Mouse (Mus musculus): ENCODE data around the gene Chrnb1.

Gene Chrnb1

GRCm38 (mm10) chr11:69804652-69804940, 8.9 kb upstream of the Chrnb1 start:
- no peak for DNase-seq (ENCODE audit: low spot score in 2 of 2)

DNA sequence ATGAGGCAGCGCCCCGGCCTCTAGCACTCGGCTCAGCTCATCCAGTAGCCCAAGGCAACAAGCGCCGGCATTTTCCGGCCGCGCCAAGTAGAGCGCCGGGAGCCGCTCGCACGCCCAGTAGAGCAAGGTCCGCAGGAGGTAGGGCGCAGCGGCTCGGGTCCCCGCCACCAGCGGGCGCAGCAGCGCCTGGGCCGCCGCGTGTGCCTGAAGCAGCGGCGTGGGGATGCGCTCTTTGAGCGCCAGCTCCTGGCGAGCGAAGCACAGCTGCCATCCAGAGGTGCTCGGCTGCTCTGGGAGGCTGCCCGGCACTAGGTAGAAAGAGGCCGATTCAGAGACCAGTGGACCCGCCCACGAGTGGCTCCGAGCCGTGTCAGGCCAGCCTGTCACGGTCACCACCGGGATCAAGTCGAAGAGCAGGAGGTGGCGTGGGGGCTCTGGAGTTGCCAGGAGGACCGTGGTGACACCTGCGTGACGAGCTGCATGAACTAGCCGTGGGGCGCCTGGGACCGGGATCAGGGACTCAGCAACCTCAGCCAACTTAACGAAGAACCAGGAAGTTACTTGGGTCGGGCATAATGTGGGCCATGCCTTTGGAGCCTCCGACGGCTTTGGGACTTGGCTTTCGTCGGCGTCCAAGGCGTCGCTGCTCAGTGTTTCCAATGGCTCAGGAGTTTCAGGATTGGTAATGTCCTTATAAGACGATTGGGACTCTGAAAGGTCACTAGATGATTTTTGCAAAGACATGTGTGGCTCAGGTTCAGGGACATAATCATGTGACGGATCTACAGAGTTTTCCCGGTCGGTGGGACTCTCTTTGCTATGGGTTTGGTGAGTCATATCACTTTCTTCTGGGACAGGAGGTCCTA, 8.3 kb upstream of the Chrnb1 start:
- DNase-seq (ENCODE audit: low spot score in 2 of 2), result peak; percentile 64 to 75

DNA sequence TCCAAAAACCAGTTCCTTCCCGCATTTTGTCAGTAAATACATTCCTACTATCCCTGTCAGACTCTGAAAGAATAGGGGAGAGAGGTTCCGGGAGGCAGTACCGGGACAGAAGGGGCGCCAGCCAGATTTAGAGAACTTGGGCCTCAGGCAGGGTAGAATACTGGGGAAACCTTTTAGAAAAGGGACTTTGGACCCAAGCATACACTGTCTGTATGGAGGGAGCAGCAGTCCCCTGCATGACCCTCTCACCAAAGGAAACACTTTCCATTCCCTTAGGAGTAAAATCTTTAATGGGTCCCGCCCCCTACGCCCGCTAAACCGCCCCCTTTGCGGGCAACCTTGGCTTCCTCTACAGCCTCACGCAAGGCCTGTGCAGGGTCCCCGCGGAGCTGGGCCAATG, 7.6 kb upstream of the Chrnb1 start:
- no peak for DNase-seq (ENCODE audit: low spot score in 2 of 2)

DNA sequence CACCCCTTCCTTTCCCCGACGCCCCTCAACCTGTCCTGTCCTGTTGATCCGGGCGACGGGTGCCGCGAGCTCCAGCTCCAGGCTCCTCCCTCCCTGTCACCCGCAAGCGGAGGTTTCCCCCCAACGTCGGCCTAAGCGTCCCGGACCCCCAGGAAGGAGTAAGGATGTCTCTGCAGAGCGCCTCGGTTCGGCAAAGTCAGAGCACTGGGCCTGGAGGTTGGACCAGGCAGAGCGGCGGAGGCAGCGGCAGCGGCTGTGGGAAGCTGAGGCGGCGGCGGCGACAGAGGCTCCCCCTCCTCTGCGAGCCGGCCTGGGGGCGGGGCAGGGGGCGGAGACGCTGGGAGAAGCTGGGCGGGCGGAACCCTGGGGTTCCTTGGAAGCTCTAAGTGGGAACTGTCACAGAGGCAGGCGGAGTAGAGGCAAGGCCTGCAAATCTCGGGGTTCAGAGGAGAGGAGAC, 6.9 kb upstream of the Chrnb1 start:
- DNase-seq (ENCODE audit: low spot score in 2 of 2), result peak; percentile 65 to 86

DNA sequence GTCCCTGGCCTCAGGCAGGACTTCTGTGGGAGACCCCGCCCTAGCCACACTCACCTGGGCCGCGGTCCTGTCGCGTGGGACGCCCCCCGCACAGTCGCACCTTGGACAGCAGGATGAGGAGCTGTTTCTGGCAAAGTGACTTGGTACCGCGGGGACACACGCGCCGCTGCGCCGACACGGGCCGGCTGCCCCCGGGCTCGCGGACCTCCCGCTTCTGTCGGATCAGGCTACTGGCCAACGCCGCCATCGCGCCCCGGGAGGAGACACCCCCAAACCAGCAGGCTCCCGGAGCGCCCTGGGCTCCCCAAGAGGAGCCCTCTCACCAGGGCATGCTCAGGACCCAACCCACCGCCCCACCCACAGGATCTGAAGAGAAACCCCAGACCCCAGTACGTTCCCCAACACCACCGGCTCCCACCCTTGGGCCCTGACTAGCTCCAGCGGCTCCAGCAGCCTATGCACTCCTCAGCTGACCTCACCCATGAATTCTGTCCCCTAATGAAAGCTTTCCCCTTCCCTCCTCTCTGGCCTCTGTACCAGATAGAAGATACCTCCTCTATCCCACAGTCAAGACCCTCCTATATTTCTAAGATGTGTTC, 5.7 kb upstream of the Chrnb1 start, which contains the start of gene Fgf11:
Gene Fgf11 (minus strand): TSS at position 479 of the 599 bp plus-strand sequence.
- DNase-seq (ENCODE audit: low spot score in 2 of 2), result no peak

DNA sequence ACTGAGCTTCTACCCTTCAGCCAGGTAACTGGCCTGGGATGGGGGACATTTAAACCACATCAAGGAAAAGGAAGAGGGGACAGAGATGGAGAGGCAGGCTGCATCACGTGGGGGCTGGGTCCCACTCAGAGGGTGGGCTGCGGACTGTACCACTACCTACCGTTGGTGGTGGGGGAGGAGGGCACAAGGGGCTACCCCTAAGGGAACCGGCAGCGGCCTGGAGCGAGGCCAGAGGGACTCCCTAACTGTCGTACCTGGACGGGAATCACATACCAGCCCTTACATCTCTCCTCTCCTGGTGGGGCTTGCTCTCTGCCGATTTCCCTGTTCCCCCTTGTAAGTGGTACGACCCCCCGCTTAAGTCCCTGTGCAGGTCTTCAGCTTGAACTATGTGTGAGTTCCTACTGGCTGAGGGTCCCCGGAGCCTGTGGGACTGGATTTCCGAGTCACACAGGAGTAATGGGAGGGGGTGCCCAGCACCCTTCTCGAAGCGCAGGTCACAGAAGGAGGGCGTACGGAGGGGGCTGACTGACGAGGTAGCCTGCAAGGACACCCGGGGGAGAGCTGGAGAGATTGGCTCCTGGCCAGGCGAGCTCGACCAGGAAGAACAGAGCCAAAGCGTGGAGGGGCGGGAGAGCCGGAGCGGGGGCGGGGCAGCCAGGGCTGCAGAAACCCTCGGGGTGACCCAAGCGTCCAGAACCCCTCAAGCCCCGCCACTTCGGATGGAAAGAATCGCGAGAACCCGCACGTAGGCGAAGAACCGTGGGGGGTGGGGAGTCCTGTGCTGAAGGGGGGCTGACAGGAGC, 4.9 kb upstream of the Chrnb1 start:
- no peak for DNase-seq (ENCODE audit: low spot score in 2 of 2)

DNA sequence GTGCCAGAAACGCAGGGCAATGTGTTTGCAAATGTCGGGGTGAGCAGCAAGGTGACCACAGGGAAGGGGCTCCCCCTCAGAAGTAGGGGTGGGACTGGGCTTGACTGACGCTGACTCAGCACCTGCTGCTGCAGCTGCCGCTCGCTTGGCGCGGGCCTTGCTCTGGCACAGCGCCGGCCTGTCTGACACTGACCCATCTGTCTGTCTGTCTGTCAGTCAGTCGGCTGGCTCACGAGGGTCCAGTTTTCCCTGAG, 4.3 kb upstream of the Chrnb1 start:
- no peak for DNase-seq (ENCODE audit: low spot score in 2 of 2)

DNA sequence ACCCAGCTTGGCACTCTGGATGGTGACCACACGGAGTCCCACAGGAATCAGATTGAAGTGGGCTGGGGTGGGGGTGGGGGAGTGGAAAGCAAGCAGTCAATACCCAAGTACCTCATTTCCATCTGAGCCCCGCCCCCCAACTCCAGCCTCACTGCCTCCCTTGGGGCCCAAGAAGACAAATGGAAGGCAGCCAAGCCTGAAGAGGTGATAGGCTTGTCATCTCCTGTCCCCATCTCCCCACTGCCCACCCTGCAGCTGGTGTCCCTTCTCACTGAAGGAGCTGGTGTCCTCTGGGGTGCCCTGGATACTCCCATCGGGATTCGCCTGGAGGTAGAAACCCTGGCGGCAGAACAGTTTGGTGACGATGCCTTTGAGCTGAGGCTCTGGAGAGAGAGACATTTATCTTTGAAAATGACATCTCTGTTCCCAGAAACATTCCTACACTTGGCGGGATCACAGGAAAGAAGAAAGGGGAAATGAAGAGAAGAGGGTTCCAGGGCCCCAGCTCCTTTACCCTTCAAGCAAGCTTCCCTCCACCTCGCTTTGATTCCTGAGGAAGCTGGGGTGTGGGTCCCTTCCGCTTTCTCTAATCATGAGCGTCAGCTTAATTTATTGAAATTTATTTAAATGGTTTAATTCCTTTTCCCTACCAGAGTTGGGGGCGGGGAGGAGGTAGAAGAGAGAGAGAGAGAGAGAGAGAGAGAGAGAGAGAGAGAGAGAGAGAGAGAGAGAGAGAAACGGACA, 3.8 kb upstream of the Chrnb1 start:
- DNase-seq (ENCODE audit: low spot score in 2 of 2), result no peak

DNA sequence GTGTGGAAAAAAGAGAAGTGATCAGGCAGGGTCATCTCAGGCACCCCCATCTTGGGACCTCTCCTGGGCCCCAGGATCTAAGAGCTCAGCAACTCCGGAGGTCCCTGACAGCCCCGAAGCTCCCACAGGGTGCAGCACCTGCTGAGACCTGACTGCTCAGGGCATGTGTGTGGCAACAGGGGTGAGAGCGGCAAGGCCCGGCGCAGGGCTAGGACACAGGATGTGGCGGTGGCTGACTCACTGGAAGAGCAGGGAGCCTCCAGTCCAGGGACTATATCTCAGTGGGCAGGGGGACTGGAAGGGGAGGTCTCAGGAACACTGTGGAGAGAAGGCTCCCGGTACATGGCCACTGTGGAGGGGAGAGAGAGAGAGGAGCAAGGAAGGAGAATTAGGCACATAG, 2.2 kb upstream of the Chrnb1 start:
- no peak for DNase-seq (ENCODE audit: low spot score in 2 of 2)

DNA sequence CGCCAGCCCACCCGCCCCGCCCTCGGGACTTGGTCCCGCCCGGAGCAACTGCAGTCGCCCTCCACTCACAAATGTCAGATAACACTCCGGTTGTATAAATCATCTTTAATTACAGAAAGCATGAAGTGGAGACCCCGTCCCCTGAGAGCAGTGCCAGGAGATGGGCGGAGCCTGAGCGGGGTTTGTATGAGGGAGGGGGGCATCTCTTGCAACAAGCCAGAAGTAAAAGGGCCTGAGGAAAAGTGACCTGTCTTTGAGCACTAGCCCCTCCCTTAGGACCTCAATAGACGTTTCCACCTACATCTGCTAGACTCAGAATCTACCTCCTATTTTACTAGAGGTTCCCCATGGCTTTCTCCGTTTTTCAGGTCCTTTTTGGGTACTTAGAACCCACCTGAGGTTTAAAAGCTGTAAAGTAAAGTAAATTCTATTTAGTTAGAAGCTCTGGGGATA, 266 bp upstream of the Chrnb1 start:
- no peak for DNase-seq (ENCODE audit: low spot score in 2 of 2)

- DNase-seq (ENCODE audit: low spot score in 2 of 2), result no peak
Measured at GRCm38 (mm10) chr11:69793429-69793828, 2.3 kb downstream of the Chrnb1 start.

- DNase-seq (ENCODE audit: low spot score in 2 of 2), result no peak
Measured at GRCm38 (mm10) chr11:69791420-69791819, 4.3 kb downstream of the Chrnb1 start.

- DNase-seq (ENCODE audit: low spot score in 2 of 2), result no peak
Measured at GRCm38 (mm10) chr11:69789431-69789830, 6.3 kb downstream of the Chrnb1 start.

DNA sequence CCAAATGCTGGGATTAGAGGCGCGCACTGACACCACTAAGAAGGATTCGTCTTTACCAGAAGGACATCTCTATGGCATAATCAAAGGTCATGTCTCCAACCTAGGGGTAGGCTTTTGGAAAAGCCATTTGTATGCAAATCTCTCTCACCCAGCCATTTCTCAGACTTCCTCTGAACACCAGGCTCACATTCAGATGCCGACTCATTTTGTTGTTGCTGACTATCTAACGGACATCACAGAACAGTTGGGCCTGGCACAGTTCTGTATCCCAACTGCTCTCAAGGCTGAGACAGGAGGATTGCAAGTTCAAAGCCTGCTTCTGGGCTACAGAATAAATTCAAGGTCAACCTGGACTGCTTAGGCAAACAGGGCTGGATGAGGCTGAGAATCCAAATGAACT, 8.4 kb downstream of the Chrnb1 start:
- no peak for DNase-seq (ENCODE audit: low spot score in 2 of 2)

DNA sequence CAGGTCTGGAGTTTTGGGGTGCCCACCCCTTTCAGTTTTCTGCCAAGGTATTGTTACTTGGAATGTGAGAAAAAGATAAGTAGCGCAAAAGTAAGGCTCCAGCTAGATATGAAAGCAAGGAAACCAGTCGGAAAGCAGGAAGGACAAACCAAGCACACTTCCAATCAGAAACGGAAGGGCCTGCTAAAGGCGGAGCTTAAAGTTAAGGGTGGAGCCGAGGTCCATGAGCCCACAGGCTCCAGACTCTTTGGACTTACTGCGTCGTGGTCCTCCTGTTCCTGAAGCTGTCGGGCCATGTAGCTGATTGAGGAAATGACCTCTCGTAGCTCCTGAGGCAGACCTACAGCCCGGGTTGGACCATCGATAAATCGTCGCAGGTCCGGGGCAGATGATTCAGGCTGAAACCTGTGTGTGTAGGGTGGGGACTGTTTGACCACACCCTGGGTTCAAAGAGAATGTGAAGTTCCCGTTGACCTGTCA, 10.9 kb downstream of the Chrnb1 start:
- DNase-seq (ENCODE audit: low spot score in 2 of 2), result no peak

DNA sequence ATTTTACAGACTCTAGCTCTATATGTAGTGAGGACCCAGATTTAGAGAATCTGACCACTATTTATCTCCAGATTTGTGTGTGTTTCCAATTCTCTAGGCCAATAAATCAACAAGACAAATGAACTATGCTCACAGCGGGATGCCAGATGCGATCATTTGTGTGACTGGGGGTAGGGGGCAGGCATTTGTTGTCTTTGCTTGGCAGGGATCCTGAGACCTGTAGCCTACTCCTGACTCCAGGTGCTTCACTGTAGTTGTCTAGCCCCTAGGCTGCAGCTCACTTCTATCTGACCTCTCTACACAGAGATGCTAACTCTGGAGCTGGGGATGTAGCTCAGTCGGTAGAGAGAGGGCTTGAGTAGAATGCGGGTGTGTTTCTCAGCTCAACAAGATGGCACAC, 13.9 kb downstream of the Chrnb1 start:
- DNase-seq (ENCODE audit: low spot score in 2 of 2), result no peak

- no peak for DNase-seq (ENCODE audit: low spot score in 2 of 2)
Measured at GRCm38 (mm10) chr11:69778985-69779384, 16.8 kb downstream of the Chrnb1 start.

DNA sequence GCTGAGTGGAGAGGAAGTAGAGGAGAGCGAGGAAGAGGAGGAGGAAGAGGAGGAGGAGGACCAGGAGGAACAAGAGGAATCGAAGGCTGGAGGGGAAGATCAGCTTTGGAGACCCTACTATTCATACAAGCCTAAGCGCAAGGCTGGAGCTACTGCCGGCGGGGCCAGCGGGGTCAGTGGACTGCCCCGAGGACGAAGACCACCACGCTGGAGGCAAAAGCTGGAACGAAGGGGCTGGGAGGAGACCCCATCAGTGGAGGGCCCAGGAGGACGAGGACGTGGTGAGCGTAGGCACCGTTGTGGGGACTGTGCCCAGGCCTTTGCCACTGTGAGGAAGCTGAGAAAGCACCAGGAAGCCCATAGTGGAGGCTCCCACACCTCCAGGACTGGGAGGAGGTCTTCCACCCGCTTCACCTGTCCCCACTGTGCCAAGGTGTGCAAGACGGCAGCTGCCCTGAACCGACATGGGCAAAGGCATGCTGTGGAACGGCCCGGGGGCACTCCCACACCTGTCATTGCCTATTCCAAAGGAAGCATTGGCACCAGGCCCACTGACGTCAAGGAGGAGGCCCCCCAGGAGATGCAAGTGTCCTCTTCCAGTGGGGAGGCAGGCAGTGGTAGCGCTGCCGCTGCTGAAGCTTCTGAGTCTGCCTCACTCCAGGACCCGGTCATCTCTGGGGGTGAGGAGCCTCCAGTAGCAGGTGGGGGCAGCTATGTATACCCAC, 17.3 kb downstream of the Chrnb1 start:
- no peak for DNase-seq (ENCODE audit: low spot score in 2 of 2)

- no peak for DNase-seq (ENCODE audit: low spot score in 2 of 2)
Measured at GRCm38 (mm10) chr11:69777504-69778257, 18.1 kb downstream of the Chrnb1 start.

GRCm38 (mm10) chr11:69776488-69776887, 19.3 kb downstream of the Chrnb1 start:
- DNase-seq (ENCODE audit: low spot score in 2 of 2), result no peak

GRCm38 (mm10) chr11:69775716-69776115, 20.0 kb downstream of the Chrnb1 start:
- no peak for DNase-seq (ENCODE audit: low spot score in 2 of 2)

Data from frontal cortex, postnatal 36 days (tissue).